Mouse (Mus musculus): ENCODE results near the gene Poc5. TPM values are rescaled to one million over a fixed set of nuclear protein-coding genes. Genes with fewer than 3 reads are reported as not detected.

The Poc5 gene
- total and polyA plus RNA-seq, 3 experiments, result 17.1 to 25.4 TPM; not detected in 1

GRCm38 (mm10) chr13:96434899-96435331 is 46.8 kb downstream of the Poc5 start:
- H3K4me3 ChIP-seq (ENCODE audit: control insufficient read depth in 1 of 2, insufficient read depth in 1 of 2, low read depth in 2 of 2, low read length in 2 of 2), result no peak overlapping the region
- H3K27me3 ChIP-seq (ENCODE audit: control insufficient read depth in 1 of 2, insufficient read depth in 2 of 2, low read length in 2 of 2), result no peaks in the 10 kb centered on the region
- no peak overlapping the region for H3K9ac ChIP-seq (ENCODE audit: control insufficient read depth, low read depth, low read length, poor library complexity, severe bottlenecking)
- H3K27ac ChIP-seq (ENCODE audit: control insufficient read depth, low read depth, low read length), result no peak overlapping the region
- H3K36me3 ChIP-seq (ENCODE audit: control insufficient read depth in 1 of 2, insufficient read depth in 2 of 2, low read length in 2 of 2), result peaks cover 0 to 11% of the 10 kb centered on the region in 2 experiments; a peak in 2 of 4 replicates
- DNase-seq (ENCODE audit: low read depth, low spot score), result peak; percentile 30
- no peaks in the 10 kb centered on the region for H3K9me3 ChIP-seq (replicated peaks; ENCODE audit: insufficient read depth, low read length)
- peaks cover 2 to 21% of the 10 kb centered on the region in 2 experiments; a peak in 3 of 4 replicates for H3K4me1 ChIP-seq (ENCODE audit: control insufficient read depth in 1 of 2, insufficient read depth in 2 of 2, low read length in 2 of 2)
- no peak for TF ChIP-seq RCOR1 (IDR thresholded peaks at IDR 0.05; ENCODE audit: low read depth, low read length)
- no peak for TF ChIP-seq MYC (IDR thresholded peaks at IDR 0.05; ENCODE audit: low read depth, low read length)
- TF ChIP-seq MAX (IDR thresholded peaks at IDR 0.05; ENCODE audit: low read length), result no peak
- TF ChIP-seq ZNF384 (IDR thresholded peaks at IDR 0.05; ENCODE audit: low read depth, low read length), result no peak
- no peak for TF ChIP-seq POLR2A (IDR thresholded peaks at IDR 0.05; ENCODE audit: control insufficient read depth in 1 of 2, insufficient read depth in 1 of 2, low read depth in 1 of 2, low read length in 2 of 2, poor library complexity in 1 of 2)
- no peaks in the 10 kb centered on the region for H3K79me2 ChIP-seq (ENCODE audit: control insufficient read depth, insufficient read depth, low read length, poor library complexity)

GRCm38 (mm10) chr13:96435793-96436192 is 47.7 kb downstream of the Poc5 start:
- TF ChIP-seq MXI1 (IDR thresholded peaks at IDR 0.05; ENCODE audit: low read depth, low read length) (no peak), EP300 (IDR thresholded peaks at IDR 0.05; ENCODE audit: low read depth in 1 of 2, low read length in 2 of 2) (no peak), ETS1 (IDR thresholded peaks at IDR 0.05; ENCODE audit: low read depth, low read length) (no peak), CTCF (IDR thresholded peaks at IDR 0.05 in 2 of 3, conservative IDR thresholded peaks at IDR 0.05 in 1 of 3; ENCODE audit: control insufficient read depth in 1 of 3, insufficient read depth in 1 of 3, low read depth in 2 of 3, low read length in 3 of 3, poor library complexity in 1 of 3, severe bottlenecking in 1 of 3) (no peak), MYB (IDR thresholded peaks at IDR 0.05; ENCODE audit: low read depth, low read length) (no peak), MYC (IDR thresholded peaks at IDR 0.05; ENCODE audit: low read depth, low read length) (no peak), NELFE (IDR thresholded peaks at IDR 0.05; ENCODE audit: low read depth, low read length) (no peak), MAX (IDR thresholded peaks at IDR 0.05; ENCODE audit: low read length) (no peak), SMC3 (IDR thresholded peaks at IDR 0.05; ENCODE audit: low read depth, low read length) (no peak), MAFK (IDR thresholded peaks at IDR 0.05; ENCODE audit: borderline replicate concordance, low read depth, low read length) (no peak), GATA1 (IDR thresholded peaks at IDR 0.05; ENCODE audit: low read depth, low read length) (no peak), GABPA (IDR thresholded peaks at IDR 0.05; ENCODE audit: low read depth, low read length) (no peak), POLR2AphosphoS2 (IDR thresholded peaks at IDR 0.05; ENCODE audit: low read length) (no peak), ZC3H11A (IDR thresholded peaks at IDR 0.05; ENCODE audit: low read depth, low read length) (no peak), USF2 (IDR thresholded peaks at IDR 0.05; ENCODE audit: borderline replicate concordance in 1 of 2, insufficient read depth in 1 of 2, low read depth in 1 of 2, low read length in 2 of 2) (no peak), TAL1 (IDR thresholded peaks at IDR 0.05; ENCODE audit: low read length) (no peak), CHD2 (IDR thresholded peaks at IDR 0.05; ENCODE audit: low read length) (no peak), KAT2A (conservative IDR thresholded peaks at IDR 0.05; ENCODE audit: low read depth, low read length) (no peak), MAZ (IDR thresholded peaks at IDR 0.05; ENCODE audit: low read depth, low read length) (no peak)
- DNase-seq (ENCODE audit: low read depth, low spot score), result no peak

More at GRCm38 (mm10) chr13:96435793-96436192, 47.7 kb downstream of the Poc5 start:
- H3K4me1 ChIP-seq (ENCODE audit: control insufficient read depth in 1 of 2, insufficient read depth in 2 of 2, low read length in 2 of 2), result peaks cover 2 to 21% of the 10 kb centered on the region in 2 experiments; a peak in 3 of 4 replicates
- H3K4me3 ChIP-seq (ENCODE audit: control insufficient read depth in 1 of 2, insufficient read depth in 1 of 2, low read depth in 2 of 2, low read length in 2 of 2), result no peak overlapping the region
- H3K79me2 ChIP-seq (ENCODE audit: control insufficient read depth, insufficient read depth, low read length, poor library complexity), result no peaks in the 10 kb centered on the region
- H3K36me3 ChIP-seq (ENCODE audit: control insufficient read depth in 1 of 2, insufficient read depth in 2 of 2, low read length in 2 of 2), result peaks cover 0 to 11% of the 10 kb centered on the region in 2 experiments; a peak in 2 of 4 replicates
- no peak overlapping the region for H3K9ac ChIP-seq (ENCODE audit: control insufficient read depth, low read depth, low read length, poor library complexity, severe bottlenecking)
- H3K27ac ChIP-seq (ENCODE audit: control insufficient read depth, low read depth, low read length), result no peak overlapping the region
- H3K27me3 ChIP-seq (ENCODE audit: control insufficient read depth in 1 of 2, insufficient read depth in 2 of 2, low read length in 2 of 2), result no peaks in the 10 kb centered on the region
- H3K9me3 ChIP-seq (replicated peaks; ENCODE audit: insufficient read depth, low read length), result no peaks in the 10 kb centered on the region
